Mouse (Mus musculus): ENCODE measurements around the gene Prkn. TPM values are rescaled to one million over a fixed set of nuclear protein-coding genes. Genes with fewer than 3 reads are reported as not detected.

Gene Prkn
- polyA plus RNA-seq, 1 experiment from 2014 or later: 3.9 TPM

- Histone ChIP-seq H3K9ac (replicated peaks; ENCODE audit: low read depth, low read length) (no peak overlapping the region), H3K36me3 (ENCODE audit: control insufficient read depth, insufficient read depth) (no peaks in the 10 kb centered on the region), H3K4me2 (ENCODE audit: low read length) (no peak overlapping the region), H3K9me3 (ENCODE audit: control insufficient read depth, low read length) (no peaks in the 10 kb centered on the region), H3K27me3 (replicated peaks; ENCODE audit: control insufficient read depth, insufficient read depth, low read length) (no peaks in the 10 kb centered on the region), H3K4me1 (replicated peaks; ENCODE audit: control insufficient read depth, insufficient read depth, low read length) (peaks cover 6% of the 10 kb centered on the region; the same call in 1 of the 2 replicates), H3K4me3 (replicated peaks; ENCODE audit: low read length) (no peak overlapping the region), H3K27ac (ENCODE audit: low read length) (no peak overlapping the region)
- WGBS: 94% methylated on average over 11 of the region's 11 CpGs
- no peak for ATAC-seq
These were observed 794.9 kb downstream of the Prkn start for GRCm38 (mm10) chr17:11635121-11635520.

GRCm38 (mm10) chr17:11637642-11638041, 797.5 kb downstream of the Prkn start:
- WGBS: 88% methylated on average over 10 of the region's 10 CpGs
- Histone ChIP-seq H3K4me1 (replicated peaks; ENCODE audit: control insufficient read depth, insufficient read depth, low read length) (peaks cover 6% of the 10 kb centered on the region; the same call in 1 of the 2 replicates), H3K4me3 (replicated peaks; ENCODE audit: low read length) (no peak overlapping the region), H3K9me3 (ENCODE audit: control insufficient read depth, low read length) (no peaks in the 10 kb centered on the region), H3K27me3 (replicated peaks; ENCODE audit: control insufficient read depth, insufficient read depth, low read length) (no peaks in the 10 kb centered on the region), H3K36me3 (ENCODE audit: control insufficient read depth, insufficient read depth) (no peaks in the 10 kb centered on the region), H3K4me2 (ENCODE audit: low read length) (no peak overlapping the region), H3K27ac (ENCODE audit: low read length) (no peak overlapping the region), H3K9ac (replicated peaks; ENCODE audit: low read depth, low read length) (no peak overlapping the region)
- no peak for ATAC-seq

GRCm38 (mm10) chr17:11638451-11638850, 798.3 kb downstream of the Prkn start:
- H3K27ac ChIP-seq (ENCODE audit: low read length): no peak overlapping the region
- 77% methylated on average over 6 of the region's 6 CpGs for WGBS
- no peak overlapping the region for H3K9ac ChIP-seq (replicated peaks; ENCODE audit: low read depth, low read length)
- ATAC-seq: no peak
- H3K27me3 ChIP-seq (replicated peaks; ENCODE audit: control insufficient read depth, insufficient read depth, low read length): no peaks in the 10 kb centered on the region
- H3K36me3 ChIP-seq (ENCODE audit: control insufficient read depth, insufficient read depth): no peaks in the 10 kb centered on the region
- H3K4me1 ChIP-seq (replicated peaks; ENCODE audit: control insufficient read depth, insufficient read depth, low read length): peaks cover 6% of the 10 kb centered on the region; the same call in 1 of the 2 replicates
- H3K9me3 ChIP-seq (ENCODE audit: control insufficient read depth, low read length): no peaks in the 10 kb centered on the region
- no peak overlapping the region for H3K4me3 ChIP-seq (replicated peaks; ENCODE audit: low read length)
- no peak overlapping the region for H3K4me2 ChIP-seq (ENCODE audit: low read length)

GRCm38 (mm10) chr17:11639786-11640185, 799.6 kb downstream of the Prkn start:
- ATAC-seq: peak; percentile 23; the same call in 1 of the 2 replicates
- Histone ChIP-seq H3K4me3 (replicated peaks; ENCODE audit: low read length) (no peak overlapping the region), H3K27me3 (replicated peaks; ENCODE audit: control insufficient read depth, insufficient read depth, low read length) (no peaks in the 10 kb centered on the region), H3K9ac (replicated peaks; ENCODE audit: low read depth, low read length) (no peak overlapping the region), H3K27ac (ENCODE audit: low read length) (no peak overlapping the region), H3K36me3 (ENCODE audit: control insufficient read depth, insufficient read depth) (no peaks in the 10 kb centered on the region), H3K4me2 (ENCODE audit: low read length) (no peak overlapping the region), H3K9me3 (ENCODE audit: control insufficient read depth, low read length) (no peaks in the 10 kb centered on the region), H3K4me1 (replicated peaks; ENCODE audit: control insufficient read depth, insufficient read depth, low read length) (peaks cover 6% of the 10 kb centered on the region; the same call in 1 of the 2 replicates)
- 31% methylated on average over 5 of the region's 5 CpGs for WGBS

GRCm38 (mm10) chr17:11642328-11642727, 802.1 kb downstream of the Prkn start:
- WGBS: 63% methylated on average over 1 of the region's 1 CpGs
- H3K9ac ChIP-seq (replicated peaks; ENCODE audit: low read depth, low read length): no peak overlapping the region
- peaks cover 6% of the 10 kb centered on the region; the same call in 1 of the 2 replicates for H3K4me1 ChIP-seq (replicated peaks; ENCODE audit: control insufficient read depth, insufficient read depth, low read length)
- H3K4me2 ChIP-seq (ENCODE audit: low read length): no peak overlapping the region
- H3K9me3 ChIP-seq (ENCODE audit: control insufficient read depth, low read length): no peaks in the 10 kb centered on the region
- no peak overlapping the region for H3K4me3 ChIP-seq (replicated peaks; ENCODE audit: low read length)
- H3K27ac ChIP-seq (ENCODE audit: low read length): no peak overlapping the region
- no peaks in the 10 kb centered on the region for H3K27me3 ChIP-seq (replicated peaks; ENCODE audit: control insufficient read depth, insufficient read depth, low read length)
- no peak for ATAC-seq
- H3K36me3 ChIP-seq (ENCODE audit: control insufficient read depth, insufficient read depth): no peaks in the 10 kb centered on the region

GRCm38 (mm10) chr17:11644016-11644415, 803.8 kb downstream of the Prkn start:
- no peak overlapping the region for H3K27ac ChIP-seq (ENCODE audit: low read length)
- H3K9ac ChIP-seq (replicated peaks; ENCODE audit: low read depth, low read length): no peak overlapping the region
- no peak overlapping the region for H3K4me2 ChIP-seq (ENCODE audit: low read length)
- H3K36me3 ChIP-seq (ENCODE audit: control insufficient read depth, insufficient read depth): no peaks in the 10 kb centered on the region
- no peaks in the 10 kb centered on the region for H3K9me3 ChIP-seq (ENCODE audit: control insufficient read depth, low read length)
- peaks cover 5% of the 10 kb centered on the region; the same call in 1 of the 2 replicates for H3K4me1 ChIP-seq (replicated peaks; ENCODE audit: control insufficient read depth, insufficient read depth, low read length)
- no peak for ATAC-seq
- 73% methylated on average over 4 of the region's 4 CpGs for WGBS
- no peaks in the 10 kb centered on the region for H3K27me3 ChIP-seq (replicated peaks; ENCODE audit: control insufficient read depth, insufficient read depth, low read length)
- H3K4me3 ChIP-seq (replicated peaks; ENCODE audit: low read length): no peak overlapping the region

- WGBS: 51% methylated on average over 3 of the region's 3 CpGs
- H3K27ac ChIP-seq (ENCODE audit: low read length): no peak overlapping the region
- H3K4me3 ChIP-seq (replicated peaks; ENCODE audit: low read length): no peak overlapping the region
- peak; percentile 26; the same call in 1 of the 2 replicates for ATAC-seq
- H3K9me3 ChIP-seq (ENCODE audit: control insufficient read depth, low read length): no peaks in the 10 kb centered on the region
- H3K4me1 ChIP-seq (replicated peaks; ENCODE audit: control insufficient read depth, insufficient read depth, low read length): no peaks in the 10 kb centered on the region
- H3K27me3 ChIP-seq (replicated peaks; ENCODE audit: control insufficient read depth, insufficient read depth, low read length): no peaks in the 10 kb centered on the region
- H3K4me2 ChIP-seq (ENCODE audit: low read length): no peak overlapping the region
- no peaks in the 10 kb centered on the region for H3K36me3 ChIP-seq (ENCODE audit: control insufficient read depth, insufficient read depth)
- no peak overlapping the region for H3K9ac ChIP-seq (replicated peaks; ENCODE audit: low read depth, low read length)
These were observed 804.8 kb downstream of the Prkn start for GRCm38 (mm10) chr17:11644873-11645464.

GRCm38 (mm10) chr17:11656397-11656796, 816.2 kb downstream of the Prkn start:
- Histone ChIP-seq H3K4me2 (ENCODE audit: low read length) (no peak overlapping the region), H3K9me3 (ENCODE audit: control insufficient read depth, low read length) (no peaks in the 10 kb centered on the region), H3K9ac (replicated peaks; ENCODE audit: low read depth, low read length) (no peak overlapping the region), H3K4me3 (replicated peaks; ENCODE audit: low read length) (no peak overlapping the region), H3K27ac (ENCODE audit: low read length) (no peak overlapping the region), H3K27me3 (replicated peaks; ENCODE audit: control insufficient read depth, insufficient read depth, low read length) (no peaks in the 10 kb centered on the region), H3K4me1 (replicated peaks; ENCODE audit: control insufficient read depth, insufficient read depth, low read length) (no peaks in the 10 kb centered on the region), H3K36me3 (ENCODE audit: control insufficient read depth, insufficient read depth) (no peaks in the 10 kb centered on the region)
- WGBS: 53% methylated on average over 5 of the region's 5 CpGs
- no peak for ATAC-seq

- no peaks in the 10 kb centered on the region for H3K36me3 ChIP-seq (ENCODE audit: control insufficient read depth, insufficient read depth)
- no peak overlapping the region for H3K9ac ChIP-seq (replicated peaks; ENCODE audit: low read depth, low read length)
- H3K27me3 ChIP-seq (replicated peaks; ENCODE audit: control insufficient read depth, insufficient read depth, low read length): no peaks in the 10 kb centered on the region
- no peak overlapping the region for H3K4me2 ChIP-seq (ENCODE audit: low read length)
- no peak for ATAC-seq
- no peak overlapping the region for H3K4me3 ChIP-seq (replicated peaks; ENCODE audit: low read length)
- H3K4me1 ChIP-seq (replicated peaks; ENCODE audit: control insufficient read depth, insufficient read depth, low read length): no peaks in the 10 kb centered on the region
- no peaks in the 10 kb centered on the region for H3K9me3 ChIP-seq (ENCODE audit: control insufficient read depth, low read length)
- no peak overlapping the region for H3K27ac ChIP-seq (ENCODE audit: low read length)
- WGBS: 81% methylated on average over 3 of the region's 3 CpGs
These were observed 816.7 kb downstream of the Prkn start for GRCm38 (mm10) chr17:11656878-11657277.

- Histone ChIP-seq H3K36me3 (ENCODE audit: control insufficient read depth, insufficient read depth) (no peaks in the 10 kb centered on the region), H3K4me1 (replicated peaks; ENCODE audit: control insufficient read depth, insufficient read depth, low read length) (0 out of 2 replicates have a peak, but pooled peaks cover 7% of the 10 kb centered on the region), H3K27me3 (replicated peaks; ENCODE audit: control insufficient read depth, insufficient read depth, low read length) (no peaks in the 10 kb centered on the region), H3K4me3 (replicated peaks; ENCODE audit: low read length) (no peak overlapping the region), H3K9me3 (ENCODE audit: control insufficient read depth, low read length) (no peaks in the 10 kb centered on the region), H3K27ac (ENCODE audit: low read length) (no peak overlapping the region), H3K4me2 (ENCODE audit: low read length) (no peak overlapping the region), H3K9ac (replicated peaks; ENCODE audit: low read depth, low read length) (no peak overlapping the region)
- WGBS: 65% methylated on average over 1 of the region's 1 CpGs
- ATAC-seq: no peak
These were observed 821.7 kb downstream of the Prkn start for GRCm38 (mm10) chr17:11661898-11662297.

Measured in forebrain, embryonic 16.5 days (tissue).